Mouse (Mus musculus) olfactory bulb, adult 2 months (tissue): ENCODE results near the gene Nelfb.

Experiments
- CTCF ChIP-seq: fragments of 200-500 bp; IDR thresholded peaks from 2 replicates; pipeline ENCODE4 v1.5.1; 2012; ENCODE audit warnings: low read depth, mild to moderate bottlenecking, low read length, moderate library complexity; ENCODE audit not compliant: insufficient read depth
- POLR2A ChIP-seq: fragments of 200-500 bp; IDR thresholded peaks from 2 replicates; pipeline ENCODE4 v1.6.1; 2012; ENCODE audit warnings: mild to moderate bottlenecking, low read depth, low read length, moderate library complexity; ENCODE audit not compliant: insufficient read depth

DNA sequence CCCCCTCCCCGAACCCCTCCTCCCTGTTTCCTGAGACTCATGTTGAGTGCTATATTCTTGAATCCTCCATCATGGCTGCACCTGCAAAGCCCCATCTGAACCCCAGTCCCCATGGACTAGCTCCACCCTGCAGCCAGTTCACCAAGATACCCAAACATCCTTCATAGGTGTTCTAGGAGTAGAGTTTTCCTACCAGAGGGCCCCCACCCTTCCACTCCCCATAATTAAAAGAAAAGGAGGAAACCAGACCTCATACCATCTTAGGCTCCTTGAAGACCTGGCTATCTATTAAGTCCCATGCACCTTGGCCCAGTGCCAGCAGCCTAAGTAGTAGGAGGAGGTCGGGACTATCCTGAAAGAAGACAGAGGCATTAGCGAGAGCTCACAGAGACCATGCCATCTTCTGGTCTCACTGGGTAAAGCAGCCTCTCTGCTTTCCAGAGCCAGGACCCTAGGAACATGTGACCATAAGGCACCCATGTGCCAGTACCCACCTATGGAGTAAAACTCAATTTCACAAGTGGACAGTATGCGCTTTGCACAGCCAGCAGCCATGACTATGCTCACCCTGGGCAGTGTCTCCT, 7.6 kb downstream of the Nelfb start:
- TF ChIP-seq POLR2A (no peak), CTCF (no peak)
